Mouse (Mus musculus) MEL (cell line): ENCODE measurements around the gene Gm49366. TPM values are rescaled to one million over a fixed set of nuclear protein-coding genes. Genes with fewer than 3 reads are reported as not detected.
"Not testable (repeated sequence)": the region's sequence is repeated elsewhere in the genome, so short reads cannot be mapped to it uniquely, and the experiment has no call there.

Experiments
- DNase-seq: peaks from one replicate; pipeline ENCODE4 v3.0.0; 2011; ENCODE audit warnings: low read depth, low spot score
- H3K27ac ChIP-seq: 2 replicates; pipeline ENCODE4 v1.5.1; 2012; ENCODE audit warnings: low read depth, mild to moderate bottlenecking, control low read depth, low read length, moderate library complexity; ENCODE audit not compliant: control insufficient read depth
- H3K27me3 ChIP-seq, 2 experiments: fragments of 150-350 bp in 1 of 2; sonication (generic) in 1 of 2; 2 replicates each; pipeline ENCODE4 v1.6.1; 2012; ENCODE audit warnings: low read length in 2 of 2, mild to moderate bottlenecking in 2 of 2, improper control_type of control experiment in 1 of 2, moderate library complexity in 1 of 2; ENCODE audit not compliant: insufficient read depth in 2 of 2, control insufficient read depth in 1 of 2
- H3K36me3 ChIP-seq, 2 experiments: 2 replicates each; pipeline ENCODE4 v1.6.1; 2012 to 2014; ENCODE audit warnings: low read length in 2 of 2, improper control_type of control experiment in 1 of 2, inconsistent platforms in 1 of 2, mild to moderate bottlenecking in 1 of 2; ENCODE audit not compliant: insufficient read depth in 2 of 2, control insufficient read depth in 1 of 2
- H3K4me1 ChIP-seq, 2 experiments: fragments of 150-350 bp in 1 of 2; sonication (generic) in 1 of 2; 2 replicates each; pipeline ENCODE4 v1.6.1; 2012; ENCODE audit warnings: low read length in 2 of 2, improper control_type of control experiment in 1 of 2, mild to moderate bottlenecking in 1 of 2; ENCODE audit not compliant: insufficient read depth in 2 of 2, control insufficient read depth in 1 of 2
- H3K4me3 ChIP-seq, 2 experiments: fragments of 150-350 bp in 1 of 2; sonication (generic) in 1 of 2; 2 replicates each; pipeline ENCODE4 v1.5.1; 2012; ENCODE audit warnings: low read depth in 2 of 2, low read length in 2 of 2, mild to moderate bottlenecking in 2 of 2, moderate library complexity in 2 of 2, control low read depth in 1 of 2, improper control_type of control experiment in 1 of 2; ENCODE audit not compliant: control insufficient read depth in 1 of 2, insufficient read depth in 1 of 2
- H3K79me2 ChIP-seq: 2 replicates; pipeline ENCODE4 v1.6.1; 2012; ENCODE audit warnings: mild to moderate bottlenecking, low read length, moderate library complexity; ENCODE audit not compliant: control insufficient read depth, poor library complexity, insufficient read depth
- H3K9ac ChIP-seq: 2 replicates; pipeline ENCODE4 v1.6.1; 2012; ENCODE audit warnings: low read depth, mild to moderate bottlenecking, control low read depth, low read length, moderate library complexity; ENCODE audit not compliant: control insufficient read depth, poor library complexity, severe bottlenecking
- H3K9me3 ChIP-seq: fragments of 150-350 bp; sonication (generic); replicated peaks from 2 replicates; pipeline ENCODE4 v1.6.1; 2012; ENCODE audit warnings: mild to moderate bottlenecking, low read length, improper control_type of control experiment, moderate library complexity; ENCODE audit not compliant: insufficient read depth
- BHLHE40 ChIP-seq: IDR thresholded peaks from 2 replicates; pipeline ENCODE4 v1.6.1; 2012; ENCODE audit warnings: low read depth, mild to moderate bottlenecking, inconsistent platforms, low read length, improper control_type of control experiment, borderline replicate concordance
- CHD1 ChIP-seq: IDR thresholded peaks from 2 replicates; pipeline ENCODE4 v1.6.1; 2012; ENCODE audit warnings: low read depth, mild to moderate bottlenecking, inconsistent platforms, low read length, improper control_type of control experiment
- CHD2 ChIP-seq: IDR thresholded peaks from 2 replicates; pipeline ENCODE4 v1.6.1; 2011; ENCODE audit warnings: low read length, improper control_type of control experiment
- E2F4 ChIP-seq: IDR thresholded peaks from 2 replicates; pipeline ENCODE4 v1.6.1; 2011; ENCODE audit warnings: low read depth, low read length, improper control_type of control experiment, borderline replicate concordance
- ELF1 ChIP-seq: IDR thresholded peaks from 2 replicates; pipeline ENCODE4 v1.6.1; 2014; ENCODE audit warnings: low read depth, mild to moderate bottlenecking, inconsistent platforms, low read length, improper control_type of control experiment, moderate library complexity
- EP300 ChIP-seq, 2 experiments: IDR thresholded peaks; 2 replicates each; pipeline ENCODE4 v1.6.1; 2011; ENCODE audit warnings: improper control_type of control experiment in 2 of 2, low read length in 2 of 2, low read depth in 1 of 2, mild to moderate bottlenecking in 1 of 2
- ETS1 ChIP-seq: IDR thresholded peaks from 2 replicates; pipeline ENCODE4 v1.6.1; 2012; ENCODE audit warnings: low read depth, mild to moderate bottlenecking, inconsistent platforms, low read length, improper control_type of control experiment, moderate library complexity
- GATA1 ChIP-seq: IDR thresholded peaks from 2 replicates; pipeline ENCODE4 v1.6.1; 2011; ENCODE audit warnings: low read depth, low read length, improper control_type of control experiment
- HCFC1 ChIP-seq: IDR thresholded peaks from 2 replicates; pipeline ENCODE4 v1.6.1; 2012; ENCODE audit warnings: low read depth, mild to moderate bottlenecking, inconsistent platforms, low read length, improper control_type of control experiment, moderate library complexity
- JUND ChIP-seq: IDR thresholded peaks from 2 replicates; pipeline ENCODE4 v1.6.1; 2011; ENCODE audit warnings: low read depth, mild to moderate bottlenecking, improper control_type of control experiment, low read length
- KAT2A ChIP-seq: conservative IDR thresholded peaks from 2 replicates; pipeline ENCODE4 v1.6.1; 2012; ENCODE audit warnings: low read depth, low read length, improper control_type of control experiment, inconsistent platforms
- MAFK ChIP-seq: IDR thresholded peaks from 2 replicates; pipeline ENCODE4 v1.6.1; 2011; ENCODE audit warnings: low read depth, mild to moderate bottlenecking, low read length, improper control_type of control experiment, borderline replicate concordance
- MAX ChIP-seq: IDR thresholded peaks from 2 replicates; pipeline ENCODE4 v1.6.1; 2011; ENCODE audit warnings: low read length, improper control_type of control experiment
- MAZ ChIP-seq: IDR thresholded peaks from 2 replicates; pipeline ENCODE4 v1.6.1; 2012; ENCODE audit warnings: low read depth, mild to moderate bottlenecking, inconsistent platforms, low read length, improper control_type of control experiment
- MEF2A ChIP-seq: IDR thresholded peaks from 2 replicates; pipeline ENCODE4 v1.6.1; 2014; ENCODE audit warnings: low read depth, mild to moderate bottlenecking, inconsistent platforms, low read length, improper control_type of control experiment; ENCODE audit not compliant: poor library complexity, insufficient replicate concordance, severe bottlenecking; ENCODE audit errors: extremely low read depth
- MXI1 ChIP-seq: IDR thresholded peaks from 2 replicates; pipeline ENCODE4 v1.6.1; 2011; ENCODE audit warnings: mild to moderate bottlenecking, low read depth, low read length, improper control_type of control experiment
- NELFE ChIP-seq: IDR thresholded peaks from 2 replicates; pipeline ENCODE4 v1.6.1; 2011; ENCODE audit warnings: low read depth, low read length, improper control_type of control experiment
- NRF1 ChIP-seq: IDR thresholded peaks from 2 replicates; pipeline ENCODE4 v1.6.1; 2014; ENCODE audit warnings: low read depth, mild to moderate bottlenecking, inconsistent platforms, low read length, improper control_type of control experiment, moderate library complexity; ENCODE audit not compliant: poor library complexity, insufficient read depth, severe bottlenecking
- POLR2A ChIP-seq, 2 experiments: IDR thresholded peaks; 2 replicates each; pipeline ENCODE4 v1.6.1; 2011 to 2012; ENCODE audit warnings: low read length in 2 of 2, mild to moderate bottlenecking in 2 of 2, control low read depth in 1 of 2, improper control_type of control experiment in 1 of 2, low read depth in 1 of 2, moderate library complexity in 1 of 2; ENCODE audit not compliant: control insufficient read depth in 1 of 2, insufficient read depth in 1 of 2, poor library complexity in 1 of 2
- POLR2AphosphoS5 ChIP-seq: IDR thresholded peaks from 2 replicates; pipeline ENCODE4 v1.6.1; 2012; ENCODE audit warnings: low read depth, borderline replicate concordance, mild to moderate bottlenecking, inconsistent platforms, low read length, moderate library complexity, mixed read lengths
- SIN3A ChIP-seq: IDR thresholded peaks from 2 replicates; pipeline ENCODE4 v1.6.1; 2012; ENCODE audit warnings: low read length, improper control_type of control experiment, inconsistent platforms
- SMC3 ChIP-seq: IDR thresholded peaks from 2 replicates; pipeline ENCODE4 v1.6.1; 2011; ENCODE audit warnings: low read depth, low read length, improper control_type of control experiment
- TCF12 ChIP-seq: IDR thresholded peaks from 2 replicates; pipeline ENCODE4 v1.6.1; 2014; ENCODE audit warnings: low read depth, mild to moderate bottlenecking, inconsistent platforms, low read length, improper control_type of control experiment, moderate library complexity
- UBTF ChIP-seq: IDR thresholded peaks from 2 replicates; pipeline ENCODE4 v1.6.1; 2012; ENCODE audit warnings: low read depth, mild to moderate bottlenecking, inconsistent platforms, low read length, improper control_type of control experiment, moderate library complexity, borderline replicate concordance; ENCODE audit not compliant: insufficient read depth
- USF1 ChIP-seq: IDR thresholded peaks from 2 replicates; pipeline ENCODE4 v1.6.1; 2014; ENCODE audit warnings: low read depth, mild to moderate bottlenecking, inconsistent platforms, low read length, improper control_type of control experiment, moderate library complexity
- USF2 ChIP-seq, 2 experiments: IDR thresholded peaks; 2 replicates each; pipeline ENCODE4 v1.6.1; 2011 to 2012; ENCODE audit warnings: improper control_type of control experiment in 2 of 2, low read length in 2 of 2, borderline replicate concordance in 1 of 2, inconsistent platforms in 1 of 2, low read depth in 1 of 2, mild to moderate bottlenecking in 1 of 2; ENCODE audit not compliant: insufficient read depth in 1 of 2
- ZC3H11A ChIP-seq: IDR thresholded peaks from 2 replicates; pipeline ENCODE4 v1.6.1; 2012; ENCODE audit warnings: low read depth, mild to moderate bottlenecking, inconsistent platforms, low read length, improper control_type of control experiment
- ZKSCAN1 ChIP-seq: IDR thresholded peaks from 2 replicates; pipeline ENCODE4 v1.6.1; 2012; ENCODE audit warnings: low read depth, mild to moderate bottlenecking, inconsistent platforms, low read length, improper control_type of control experiment, moderate library complexity
- ZNF384 ChIP-seq: IDR thresholded peaks from 2 replicates; pipeline ENCODE4 v1.6.1; 2012; ENCODE audit warnings: low read depth, mild to moderate bottlenecking, inconsistent platforms, low read length, improper control_type of control experiment
- polyA plus RNA-seq, 2 experiments: library from polyadenylated mRNA; stranded (reverse) in 1 of 2; unstranded in 1 of 2; fragments of >175 nt in 1 of 2; fragments of >200 nt in 1 of 2; gene quantifications; 2 replicates each; pipeline versions ENCODE4 v1.2.1 to v1.2.4; 2012; ENCODE audit warnings: low replicate concordance in 2 of 2, low read depth in 1 of 2; ENCODE audit not compliant: insufficient read length in 2 of 2, insufficient read depth in 1 of 2, missing spikeins in 1 of 2
- total RNA-seq: library from RNA; depleted of rRNA; stranded (reverse); fragments of 300-350 nt; gene quantifications from 2 replicates; pipeline ENCODE4 v1.2.3, GENCODE M21; 2012

The Gm49366 gene
- total and polyA plus RNA-seq, 3 experiments = not detected

GRCm38 (mm10) chr12:84029043-84029442 lies 9.7 kb upstream of the Gm49366 start:
- H3K4me1 ChIP-seq = peaks cover 11 to 13% of the 10 kb centered on the region in 2 experiments
- H3K27me3 ChIP-seq, H3K4me3 ChIP-seq, DNase-seq, H3K27ac ChIP-seq, H3K9me3 ChIP-seq, H3K9ac ChIP-seq, H3K79me2 ChIP-seq: not testable (repeated sequence)
- peaks cover 0 to 16% of the 10 kb centered on the region in 2 experiments; a peak in 2 of 4 replicates for H3K36me3 ChIP-seq

DNA sequence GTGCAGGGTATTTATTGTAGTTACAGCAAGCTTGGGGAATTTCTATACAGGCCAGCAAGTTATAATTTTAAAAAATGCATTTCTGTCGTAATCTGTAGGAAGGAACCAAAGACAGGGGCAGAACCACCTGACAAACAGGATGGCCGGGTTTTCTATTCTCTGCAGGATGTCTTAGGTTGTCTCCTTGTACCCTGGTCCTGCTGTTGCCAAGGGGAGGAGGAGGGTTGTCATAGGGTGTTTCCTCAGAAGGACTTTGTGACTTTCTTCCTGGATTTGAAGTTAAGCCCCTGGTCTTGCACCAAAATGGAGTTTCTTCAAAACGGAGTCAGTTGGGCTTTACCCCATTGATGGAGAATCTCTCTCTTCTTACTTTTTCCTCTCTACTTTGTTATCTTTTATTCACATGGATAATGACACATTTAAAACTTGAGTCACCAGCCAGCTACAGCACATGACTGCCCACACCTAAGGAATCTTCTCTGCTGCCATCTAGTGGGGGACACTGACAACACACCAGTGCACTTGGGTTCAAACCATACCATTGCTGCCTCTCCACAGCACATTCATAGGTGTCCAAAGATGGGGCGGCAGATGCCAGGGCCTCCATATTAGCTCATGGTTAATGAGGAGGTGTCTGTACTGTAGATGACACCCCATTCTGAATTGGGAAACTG lies 7.9 kb upstream of the Gm49366 start:
- H3K27me3 ChIP-seq = no peaks in the 10 kb centered on the region
- peak; percentile 90 for DNase-seq
- no peak overlapping the region for H3K4me3 ChIP-seq
- H3K27ac ChIP-seq = no peak overlapping the region
- peaks cover 11 to 20% of the 10 kb centered on the region in 2 experiments for H3K4me1 ChIP-seq
- no peaks in the 10 kb centered on the region for H3K9me3 ChIP-seq
- no peaks in the 10 kb centered on the region for H3K79me2 ChIP-seq
- H3K36me3 ChIP-seq = peaks cover 0 to 21% of the 10 kb centered on the region in 2 experiments; a peak in 2 of 4 replicates
- H3K9ac ChIP-seq = no peak overlapping the region
- peak; percentile 42 to 52; a peak in 3 of 4 replicates for TF ChIP-seq EP300 (IDR thresholded peaks at IDR 0.05; ENCODE audit: low read depth in 1 of 2, low read length in 2 of 2)
- peak; percentile 87 for TF ChIP-seq MXI1
- TF ChIP-seq KAT2A = no peak
- 0 out of 2 replicates have a peak, but pooled peaks have one; percentile 12 for TF ChIP-seq TCF12
- peak; percentile 63 for TF ChIP-seq ETS1
- TF ChIP-seq SMC3 = peak; percentile 90
- no peak for TF ChIP-seq NRF1
- no peak for TF ChIP-seq ELF1
- 0 out of 2 replicates have a peak, but pooled peaks have one; percentile 56 for TF ChIP-seq JUND
- TF ChIP-seq SIN3A = peak; percentile 72
- TF ChIP-seq POLR2A (IDR thresholded peaks at IDR 0.05; ENCODE audit: control insufficient read depth in 1 of 2, insufficient read depth in 1 of 2, low read depth in 1 of 2, low read length in 2 of 2, poor library complexity in 1 of 2) = no peak
- TF ChIP-seq CHD2 = no peak
- TF ChIP-seq CHD1 = no peak
- TF ChIP-seq GATA1 = peak; percentile 55
- no peak for TF ChIP-seq POLR2AphosphoS5
- 0 out of 2 replicates have a peak, but pooled peaks have one; percentile 33 for TF ChIP-seq HCFC1
- TF ChIP-seq NELFE = no peak; the same call in 1 of the 2 replicates
- 0 out of 2 replicates have a peak, but pooled peaks have one; percentile 34 for TF ChIP-seq MAZ
- TF ChIP-seq MAFK = no peak
- peak; percentile 86 for TF ChIP-seq USF1
- no peak for TF ChIP-seq UBTF
- TF ChIP-seq MEF2A = no peak
- TF ChIP-seq E2F4 = no peak
- TF ChIP-seq ZNF384 = no peak
- peak; percentile 75 for TF ChIP-seq MAX
- TF ChIP-seq USF2 (IDR thresholded peaks at IDR 0.05; ENCODE audit: borderline replicate concordance in 1 of 2, insufficient read depth in 1 of 2, low read depth in 1 of 2, low read length in 2 of 2) = peak in 1 of 2 experiments; percentile 53; a peak in 1 of 4 replicates
- TF ChIP-seq ZC3H11A = peak; percentile 80
- TF ChIP-seq ZKSCAN1 = no peak
- peak; percentile 80; the same call in 1 of the 2 replicates for TF ChIP-seq BHLHE40
